Mouse (Mus musculus) liver, adult (tissue): ENCODE results near the gene Nap1l1.

ENCODE experiments used
- GATA4 ChIP-seq: IDR thresholded peaks from 2 replicates; pipeline ENCODE4 v1.6.1; 2014; ENCODE audit warnings: mild to moderate bottlenecking, low read length; ENCODE audit not compliant: insufficient replicate concordance

Nap1l1 gene

DNA sequence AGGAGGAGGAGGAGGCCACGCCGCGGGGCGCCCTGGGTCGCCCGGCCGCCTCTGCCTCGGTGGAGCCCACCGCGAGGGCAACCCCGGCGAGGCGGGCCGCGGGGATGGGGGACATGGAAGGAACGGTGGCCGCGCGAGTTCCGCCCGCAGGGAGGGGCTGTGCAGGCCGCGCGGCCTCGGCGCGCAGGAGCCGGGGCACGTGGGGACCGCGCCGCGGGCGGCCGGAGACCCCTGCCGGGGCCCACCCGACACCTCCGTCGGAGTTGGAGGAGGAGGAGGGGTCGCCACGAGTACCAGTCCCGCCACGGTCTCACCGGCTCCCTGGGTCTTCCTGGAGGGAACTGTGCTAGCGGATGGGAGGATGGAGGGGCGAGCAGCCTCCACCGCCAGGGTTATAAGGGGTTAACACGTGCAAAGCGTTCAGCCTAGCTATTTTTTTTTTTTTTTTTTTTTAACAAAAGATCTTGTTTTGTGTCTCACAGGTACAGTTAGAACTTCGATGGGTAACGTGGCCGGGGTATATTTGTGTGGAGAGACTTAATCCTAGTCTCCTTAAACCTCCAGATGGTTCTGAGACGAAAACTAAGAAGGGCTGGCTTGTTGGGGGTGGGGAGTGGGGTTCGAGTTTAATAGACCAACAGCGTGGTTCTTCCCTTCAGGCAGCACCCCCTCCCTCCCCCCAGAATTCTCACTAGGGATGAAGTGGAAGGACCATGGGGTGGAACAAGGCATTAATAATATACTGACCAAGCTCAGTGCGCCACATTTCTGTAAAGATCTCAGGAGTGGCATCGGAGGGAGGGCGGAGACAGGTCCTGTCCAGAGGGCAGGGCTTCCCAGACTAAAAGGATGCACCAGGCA lies 718 bp downstream of the Nap1l1 start:
- TF ChIP-seq GATA4, result no peak

DNA sequence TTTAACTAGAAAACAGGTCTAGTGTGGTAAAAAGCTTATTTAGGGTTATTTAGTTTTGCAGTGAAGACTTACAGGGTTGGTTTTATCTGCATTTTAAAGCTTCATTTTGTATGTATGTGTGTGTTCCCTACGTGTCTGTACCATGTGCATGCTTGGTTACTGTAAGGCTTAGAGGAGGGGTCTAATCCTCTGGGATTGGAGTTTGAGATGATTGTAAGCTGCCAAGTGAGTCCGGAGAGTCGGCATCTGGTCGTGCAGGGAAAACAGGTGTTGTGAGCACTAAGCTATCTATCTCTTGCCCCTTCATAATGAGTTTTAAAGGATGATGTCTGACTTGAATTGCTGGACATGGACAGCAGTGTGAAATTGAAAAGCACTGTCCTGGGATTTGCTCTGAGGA lies 3.3 kb downstream of the Nap1l1 start:
- TF ChIP-seq GATA4, result no peak

GRCm38 (mm10) chr10:111476989-111477510 lies 4.0 kb downstream of the Nap1l1 start:
- TF ChIP-seq GATA4, result no peak

DNA sequence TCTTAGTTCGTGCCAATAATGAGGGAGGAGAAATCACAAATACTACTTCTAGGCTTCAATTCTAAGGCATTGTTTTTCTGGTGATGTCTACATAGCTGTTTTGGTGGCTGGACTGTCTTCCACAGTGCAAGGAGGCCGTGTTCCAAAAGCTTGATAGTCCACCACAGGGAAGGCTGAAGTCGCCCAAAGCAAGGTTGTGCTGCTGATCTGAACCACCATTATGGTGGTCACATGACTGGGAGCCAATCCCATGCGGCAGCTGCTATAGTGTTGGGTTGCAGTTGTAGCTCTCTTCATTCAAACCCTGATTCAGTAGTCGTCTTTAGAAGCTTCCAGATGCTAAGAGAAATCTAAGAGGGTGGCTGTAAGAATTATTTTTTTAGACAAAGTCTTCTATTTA lies 6.6 kb downstream of the Nap1l1 start:
- no peak for TF ChIP-seq GATA4

- no peak for TF ChIP-seq GATA4
These were observed 9.6 kb downstream of the Nap1l1 start for GRCm38 (mm10) chr10:111482654-111483053.

- peak; percentile 74 for TF ChIP-seq GATA4
These were observed 11.1 kb downstream of the Nap1l1 start for GRCm38 (mm10) chr10:111484079-111484478.

DNA sequence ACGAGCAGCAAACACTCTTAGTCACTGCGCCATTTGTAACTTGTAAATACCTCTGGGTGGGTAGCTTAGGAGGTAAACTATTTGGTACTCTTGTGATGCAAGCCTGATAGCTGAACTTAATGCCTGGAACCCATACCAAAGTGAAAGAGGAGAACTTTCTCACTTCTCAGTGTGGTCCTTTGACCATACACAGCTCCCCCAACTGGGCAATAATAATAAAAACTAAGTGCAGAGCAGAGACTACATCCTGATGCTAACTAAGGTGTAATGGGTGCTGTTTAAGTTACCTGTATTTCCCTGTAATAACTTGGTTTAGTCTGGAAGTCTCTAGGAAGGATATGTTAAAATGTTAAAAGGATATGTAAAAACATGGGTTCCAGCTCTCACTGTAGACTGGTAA lies 15.8 kb downstream of the Nap1l1 start:
- no peak for TF ChIP-seq GATA4

- TF ChIP-seq GATA4, result no peak
These were observed 22.9 kb downstream of the Nap1l1 start for GRCm38 (mm10) chr10:111495888-111496287.

- TF ChIP-seq GATA4, result no peak
These were observed 26.9 kb downstream of the Nap1l1 start for GRCm38 (mm10) chr10:111499892-111500291.

- no peak for TF ChIP-seq GATA4
These were observed 30.0 kb downstream of the Nap1l1 start for GRCm38 (mm10) chr10:111503071-111503470.

DNA sequence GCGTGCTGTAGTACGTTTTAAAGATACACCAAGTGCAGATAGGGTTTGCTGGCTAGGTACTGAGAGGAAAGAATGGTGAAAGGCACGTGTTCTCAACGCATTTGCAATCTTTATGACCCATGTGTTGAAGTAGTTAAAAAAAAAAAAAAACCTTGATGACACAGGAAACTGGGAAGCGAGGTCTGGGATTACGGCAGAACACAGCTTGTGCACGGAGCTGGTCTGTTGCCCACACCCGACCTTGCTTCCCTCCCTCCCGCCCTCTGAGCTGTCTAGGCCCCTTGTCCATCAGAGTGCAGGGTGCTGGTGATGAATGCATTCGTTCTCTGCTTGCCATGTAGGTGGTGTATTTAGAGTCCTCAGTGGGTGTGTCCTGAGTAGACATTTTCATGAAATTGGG lies 30.7 kb downstream of the Nap1l1 start:
- no peak for TF ChIP-seq GATA4

DNA sequence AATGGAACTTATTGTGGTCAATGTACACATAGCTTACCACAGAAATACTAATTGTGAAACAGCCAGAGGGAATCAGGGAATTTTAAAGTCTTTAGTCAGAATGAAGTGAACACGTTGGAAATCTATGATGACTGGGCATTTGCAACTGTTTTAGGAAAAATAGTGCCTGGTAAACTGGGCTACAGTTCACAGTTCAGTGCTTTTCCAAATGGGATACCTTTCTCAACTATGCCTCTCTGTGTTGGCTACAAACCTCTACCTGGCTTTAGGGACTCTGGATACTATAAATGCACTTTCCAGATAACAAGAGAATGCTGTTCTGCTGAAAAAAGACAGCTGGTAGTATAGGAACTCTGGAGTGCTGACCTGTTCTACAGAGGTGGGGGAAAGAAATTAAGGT lies 31.6 kb downstream of the Nap1l1 start:
- no peak for TF ChIP-seq GATA4

DNA sequence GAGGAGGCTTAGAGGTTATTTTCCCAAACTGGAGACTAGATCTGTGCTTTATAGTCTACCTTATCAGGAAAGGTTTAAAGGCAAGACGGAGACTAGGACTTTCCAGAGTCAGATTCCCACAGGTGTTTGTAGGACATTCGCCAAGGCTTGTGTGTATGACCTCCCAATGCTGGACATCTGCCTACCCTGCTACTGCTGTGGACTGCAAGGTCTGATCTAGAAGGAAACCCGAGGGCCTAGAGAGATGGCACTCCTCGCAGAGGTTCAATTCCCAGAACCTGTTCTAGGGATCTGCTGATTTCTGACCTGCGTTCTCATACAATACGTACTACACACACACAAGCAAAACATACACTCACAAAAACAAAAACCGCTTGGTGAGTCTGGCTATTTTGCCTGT lies 32.4 kb downstream of the Nap1l1 start:
- no peak for TF ChIP-seq GATA4

DNA sequence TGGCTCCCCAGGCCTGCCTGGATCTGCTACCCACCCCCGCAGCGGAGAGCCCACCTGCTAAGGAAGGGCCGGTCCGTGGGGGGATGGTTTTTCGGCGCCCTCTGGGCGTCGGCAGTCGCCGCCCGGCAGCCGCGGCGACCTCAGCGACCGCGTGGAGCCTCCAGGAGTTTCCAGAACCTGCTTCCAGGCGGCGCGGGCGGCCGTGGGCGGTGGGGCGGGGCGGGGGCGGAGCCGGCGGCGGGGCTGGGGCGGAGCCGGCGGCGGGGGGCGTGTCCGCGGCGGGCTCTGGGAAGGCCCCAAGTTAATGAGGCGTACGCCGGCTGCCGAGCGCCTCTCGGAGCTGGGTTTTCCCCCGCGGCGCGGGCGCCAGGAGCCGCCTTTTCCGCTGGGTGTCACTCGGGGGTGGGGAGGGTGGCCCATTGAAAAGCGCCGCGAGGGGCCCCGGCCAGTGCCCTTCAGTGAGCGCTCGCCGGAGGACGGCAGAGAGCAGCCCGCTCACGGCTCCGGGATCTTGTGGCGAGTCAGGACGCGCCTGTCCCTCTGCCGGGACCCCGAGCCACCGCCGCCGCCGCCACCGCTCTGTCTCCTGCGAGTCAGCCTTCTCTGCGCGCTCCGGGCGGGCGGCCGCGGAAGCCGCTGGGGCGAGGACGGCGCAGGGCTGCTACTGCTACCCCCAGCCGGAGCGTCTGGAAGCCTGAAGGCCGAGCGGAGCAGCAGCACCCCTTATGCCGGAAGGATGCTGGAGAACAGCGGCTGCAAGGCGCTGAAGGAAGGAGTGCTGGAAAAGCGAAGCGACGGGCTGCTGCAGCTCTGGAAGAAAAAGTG lies 33.3 kb downstream of the Nap1l1 start, which contains the start of gene Phlda1:
Gene Phlda1, plus strand, starts transcription at position 186 of the 825 bp plus-strand sequence.
- TF ChIP-seq GATA4, result no peak

DNA sequence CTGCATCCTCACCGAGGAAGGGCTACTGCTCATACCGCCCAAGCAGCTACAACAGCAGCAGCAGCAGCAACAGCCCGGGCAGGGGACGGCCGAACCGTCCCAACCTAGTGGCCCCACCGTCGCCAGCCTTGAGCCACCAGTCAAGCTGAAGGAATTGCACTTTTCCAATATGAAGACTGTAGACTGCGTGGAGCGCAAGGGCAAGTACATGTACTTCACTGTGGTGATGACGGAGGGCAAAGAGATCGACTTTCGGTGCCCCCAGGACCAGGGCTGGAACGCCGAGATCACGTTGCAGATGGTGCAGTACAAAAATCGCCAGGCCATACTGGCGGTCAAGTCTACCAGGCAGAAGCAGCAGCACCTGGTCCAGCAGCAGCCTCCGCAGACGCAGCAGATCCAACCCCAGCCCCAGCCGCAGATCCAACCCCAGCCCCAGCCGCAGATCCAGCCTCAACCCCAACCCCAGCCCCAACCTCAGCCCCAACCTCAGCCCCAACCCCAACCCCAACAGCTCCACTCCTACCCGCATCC lies 34.0 kb downstream of the Nap1l1 start:
- TF ChIP-seq GATA4, result no peak
